Mouse (Mus musculus) C2C12 (cell line): ENCODE measurements around the gene Slc1a3.

Source experiments
- CEBPB ChIP-seq: IDR thresholded peaks from one replicate; pipeline ENCODE4 v1.6.1; 2011; ENCODE audit warnings: low read depth, mild to moderate bottlenecking, control low read depth, moderate library complexity
- CTCF ChIP-seq: IDR thresholded peaks from one replicate; pipeline ENCODE4 v1.5.1; 2011; ENCODE audit not compliant: control insufficient read depth, insufficient read depth, insufficient read length
- FOSL1 ChIP-seq: IDR thresholded peaks from one replicate; pipeline ENCODE4 v1.8.0; 2011; ENCODE audit warnings: mild to moderate bottlenecking, low read length; ENCODE audit not compliant: poor library complexity, insufficient read depth, severe bottlenecking
- MAX ChIP-seq: IDR thresholded peaks from one replicate; pipeline ENCODE4 v1.6.1; 2011; ENCODE audit warnings: mild to moderate bottlenecking, control low read depth
- MYOD1 ChIP-seq: IDR thresholded peaks from one replicate; pipeline ENCODE4 v1.6.1; 2011; ENCODE audit warnings: low read depth; ENCODE audit not compliant: control insufficient read depth, insufficient read length
- MYOG ChIP-seq: IDR thresholded peaks from one replicate; pipeline ENCODE4 v1.6.1; 2011; ENCODE audit not compliant: control insufficient read depth, insufficient read length; ENCODE audit errors: extremely low read depth
- USF1 ChIP-seq: IDR thresholded peaks from one replicate; pipeline ENCODE4 v1.6.1; 2011; ENCODE audit warnings: low read depth, mild to moderate bottlenecking, control low read depth, moderate library complexity

GRCm38 (mm10) chr15:8602362-8602761, 108.2 kb downstream of the Slc1a3 start:
- TF ChIP-seq CTCF (no peak), MAX (no peak), USF1 (no peak), MYOG (no peak), FOSL1 (no peak), MYOD1 (no peak), CEBPB (no peak)
